Mouse (Mus musculus) kidney, adult 8-10 months (tissue): Measurements from ENCODE around the gene Glce.

Experiments
- DNase-seq, 2 experiments: peaks; one replicate each; pipeline ENCODE4 v3.0.0; 2022

Gene Glce

GRCm38 (mm10) chr9:62121551-62122447 lies 656 bp downstream of the Glce start:
- peak; percentile 12 to 21 for DNase-seq

- no peak for DNase-seq
Measured at GRCm38 (mm10) chr9:62118754-62119153, 3.7 kb downstream of the Glce start.

DNA sequence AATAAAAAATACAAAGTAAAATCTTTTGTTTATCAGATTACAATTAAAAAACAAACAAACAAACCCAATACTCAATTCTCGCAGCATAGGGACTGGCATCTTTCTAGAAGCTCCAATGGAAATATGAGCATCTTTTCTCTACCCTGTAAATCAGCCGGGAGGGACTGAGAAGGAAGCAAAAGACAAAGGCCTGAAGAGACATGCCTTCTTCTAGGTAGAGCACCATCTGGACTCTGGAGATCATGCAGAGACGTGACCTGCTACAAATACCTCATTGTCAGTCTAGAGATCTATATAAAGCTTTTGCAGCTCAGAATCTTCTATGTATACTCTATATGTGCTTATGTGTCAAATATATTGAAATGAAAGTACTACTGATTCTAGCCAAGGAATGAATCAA lies 6.6 kb downstream of the Glce start:
- no peak for DNase-seq

- DNase-seq, result no peak
Measured at GRCm38 (mm10) chr9:62096603-62097002, 25.9 kb downstream of the Glce start.

DNA sequence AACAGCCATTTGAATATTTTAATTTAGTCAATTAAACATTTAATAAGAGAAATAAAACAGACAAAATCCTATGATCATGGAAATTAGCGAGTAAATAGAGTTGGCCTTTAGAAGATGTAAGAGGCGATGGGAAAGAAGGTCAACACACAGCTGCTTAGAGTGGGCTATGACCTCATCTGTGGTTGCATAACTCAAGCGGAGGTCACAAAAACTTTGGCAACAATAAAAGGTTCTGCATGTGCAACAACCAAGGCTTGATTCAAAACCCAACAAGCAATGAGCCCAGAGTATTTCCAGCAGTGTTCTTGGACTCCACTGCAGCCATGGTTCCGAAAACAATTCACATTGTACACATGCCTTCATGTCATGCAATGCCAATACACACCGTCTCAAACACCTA lies 30.9 kb downstream of the Glce start:
- DNase-seq, result peak in 1 of 2 experiments; percentile 15

DNA sequence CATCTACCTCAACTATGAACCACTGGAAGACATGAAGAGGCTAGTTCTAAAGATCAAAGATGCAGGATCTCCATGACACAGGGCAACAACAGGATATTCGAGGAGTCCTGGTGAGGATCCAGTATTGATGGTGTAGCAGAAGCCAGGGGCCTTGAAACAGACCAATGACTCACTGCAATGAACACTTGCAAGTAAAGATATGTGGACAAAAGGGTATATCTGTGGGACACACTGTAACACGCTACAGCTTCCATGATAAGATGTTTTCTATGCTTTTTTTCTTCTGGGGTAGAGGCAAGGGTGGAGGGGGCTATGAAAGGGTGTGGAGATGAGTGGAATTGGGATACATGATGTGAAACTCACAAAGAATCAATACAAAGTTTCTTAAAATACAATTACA lies 36.9 kb downstream of the Glce start:
- DNase-seq, result no peak

GRCm38 (mm10) chr9:62084896-62085295 lies 37.6 kb downstream of the Glce start:
- DNase-seq, result no peak

DNA sequence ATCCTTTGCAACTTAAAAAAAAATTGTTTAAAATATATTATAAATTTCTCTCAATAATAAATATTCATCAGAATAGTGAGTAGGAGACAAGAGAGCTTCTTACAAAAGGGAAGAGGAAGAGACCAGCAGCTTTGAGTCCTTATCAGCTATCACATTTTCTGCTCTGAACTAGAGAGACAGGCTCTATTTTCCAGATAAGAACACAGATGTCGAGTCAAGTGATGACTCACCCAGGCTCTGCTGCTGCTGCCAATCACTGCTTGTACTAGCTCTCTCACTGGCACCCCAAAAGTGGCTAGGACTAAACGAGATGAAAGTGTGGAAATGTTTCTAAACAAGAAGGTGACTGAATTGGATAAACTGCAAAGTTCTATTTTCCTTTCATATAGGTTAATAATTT lies 39.5 kb downstream of the Glce start:
- DNase-seq, result no peak

GRCm38 (mm10) chr9:62081542-62081941 lies 40.9 kb downstream of the Glce start:
- DNase-seq, result no peak

DNA sequence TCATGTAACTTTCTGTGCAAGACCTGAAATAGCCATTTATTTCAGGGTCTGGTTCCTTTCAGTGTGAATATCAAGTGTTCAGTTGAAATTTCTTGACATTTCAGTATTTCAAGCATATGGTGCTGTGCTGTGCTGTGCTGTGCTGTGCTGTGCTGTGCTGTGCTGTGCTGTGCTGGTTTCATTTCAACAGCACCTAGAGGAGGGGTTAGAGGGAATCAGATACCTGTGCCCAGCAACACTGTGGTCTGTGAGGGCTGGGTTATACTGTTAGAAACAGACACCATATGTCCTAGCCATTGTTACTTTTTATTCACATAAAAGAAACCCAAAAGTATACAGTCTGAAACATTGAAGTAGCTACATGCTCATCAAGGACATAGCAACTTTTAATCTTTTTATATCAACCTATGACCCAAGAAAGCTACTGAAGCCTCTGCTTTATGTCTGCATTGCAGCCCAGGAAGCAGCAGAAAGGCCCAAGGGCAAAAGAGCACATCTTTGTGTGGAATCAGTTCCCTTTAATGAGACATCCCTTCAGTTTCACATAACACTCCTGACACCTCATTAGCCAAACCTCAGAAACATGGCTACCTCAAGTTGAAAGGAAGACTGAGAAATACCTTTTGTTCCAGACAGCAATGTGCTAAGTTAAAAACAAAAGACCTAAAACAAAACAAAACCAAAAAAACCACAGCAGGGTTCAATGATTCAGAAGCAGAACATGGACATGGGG lies 42.3 kb downstream of the Glce start:
- DNase-seq, result no peak

DNA sequence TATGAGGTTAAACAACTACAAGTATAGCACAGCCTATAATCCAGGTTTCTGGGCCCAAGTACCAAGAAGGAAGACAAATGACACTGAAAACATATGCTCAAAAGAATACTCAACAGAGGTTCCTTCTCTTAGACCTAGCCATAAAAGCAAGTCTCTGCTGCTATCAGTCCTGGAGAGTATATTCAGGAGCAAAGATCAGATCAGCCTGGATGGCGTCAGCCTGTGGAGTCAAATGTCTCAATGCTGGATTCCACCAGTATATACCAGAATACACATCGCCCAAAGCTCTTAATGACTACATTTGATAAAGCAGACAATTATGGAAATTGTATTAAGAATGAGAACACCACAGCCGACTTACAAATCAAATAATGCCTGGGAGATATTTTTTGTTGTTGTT lies 60.2 kb downstream of the Glce start:
- no peak for DNase-seq

- no peak for DNase-seq
Measured at GRCm38 (mm10) chr9:62060431-62060830, 62.0 kb downstream of the Glce start.

DNA sequence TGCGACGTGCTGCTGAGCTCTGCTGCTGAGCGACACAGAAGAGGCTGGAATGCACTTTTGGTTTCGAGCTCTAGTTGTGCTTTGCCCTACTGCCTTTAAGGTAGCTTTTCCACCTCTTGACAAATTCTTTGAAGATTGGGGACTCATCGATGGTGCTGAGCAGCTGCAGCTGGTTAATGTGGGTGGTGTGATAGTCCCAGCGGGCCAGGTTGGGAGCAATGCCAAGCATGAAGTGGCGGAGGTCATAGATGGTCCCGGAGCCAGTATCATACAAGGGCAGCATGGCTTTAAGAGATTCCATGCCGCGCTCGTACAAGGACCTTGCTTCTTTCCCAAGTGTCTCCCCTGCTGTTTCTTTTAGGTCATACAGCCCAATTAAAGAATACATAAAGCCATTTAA lies 62.5 kb downstream of the Glce start:
- no peak for DNase-seq

GRCm38 (mm10) chr9:62057881-62058506 lies 64.5 kb downstream of the Glce start:
- no peak for DNase-seq

GRCm38 (mm10) chr9:62056206-62056605 lies 66.2 kb downstream of the Glce start:
- DNase-seq, result no peak

GRCm38 (mm10) chr9:62050801-62051200 lies 71.7 kb downstream of the Glce start:
- peak; percentile 13 to 28 for DNase-seq

DNA sequence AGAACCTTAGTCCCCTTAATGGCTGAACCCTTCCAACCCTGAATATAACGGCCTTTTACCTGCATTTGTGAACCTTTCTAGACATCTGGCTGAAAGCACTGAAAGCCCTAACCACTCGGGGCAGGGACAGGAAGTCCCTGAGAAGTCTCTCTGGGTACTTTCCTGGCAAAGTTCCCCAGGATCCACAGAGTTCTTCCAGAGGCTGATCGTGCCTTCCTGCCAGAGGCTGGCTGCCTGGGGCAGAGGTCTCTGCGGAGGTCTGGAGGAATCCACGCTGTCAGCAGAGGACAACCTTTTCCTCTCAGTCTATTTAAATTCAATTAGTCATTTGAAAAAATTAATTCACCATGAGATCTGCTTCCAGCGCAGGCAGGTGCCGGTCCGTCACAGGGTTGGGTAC lies 73.3 kb downstream of the Glce start:
- peak; percentile 33 to 45 for DNase-seq

- no peak for DNase-seq
Measured at GRCm38 (mm10) chr9:62042167-62042566, 80.3 kb downstream of the Glce start.

- DNase-seq, result peak; percentile 60 to 83
Measured at GRCm38 (mm10) chr9:62040008-62040608, 82.3 kb downstream of the Glce start.

DNA sequence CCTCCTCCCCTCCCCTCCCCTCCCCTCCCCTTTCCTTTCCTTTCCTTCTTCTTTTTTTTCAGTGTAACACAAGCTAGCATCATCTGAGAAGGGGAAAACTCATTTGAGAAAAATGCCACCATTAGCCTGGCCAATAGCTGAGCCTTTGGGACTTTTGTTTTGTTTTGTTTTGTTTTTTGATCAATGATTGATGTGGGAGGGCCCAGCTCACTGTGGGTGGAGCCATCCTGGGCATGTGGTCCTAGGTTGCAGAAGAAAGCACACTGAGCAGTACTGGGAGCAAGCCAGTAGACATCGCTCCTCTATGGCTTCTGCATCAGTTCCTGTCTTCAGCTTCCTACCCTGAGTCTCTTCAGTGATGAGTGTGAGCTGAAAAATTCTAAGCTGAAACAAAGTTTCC lies 86.6 kb downstream of the Glce start:
- no peak for DNase-seq

DNA sequence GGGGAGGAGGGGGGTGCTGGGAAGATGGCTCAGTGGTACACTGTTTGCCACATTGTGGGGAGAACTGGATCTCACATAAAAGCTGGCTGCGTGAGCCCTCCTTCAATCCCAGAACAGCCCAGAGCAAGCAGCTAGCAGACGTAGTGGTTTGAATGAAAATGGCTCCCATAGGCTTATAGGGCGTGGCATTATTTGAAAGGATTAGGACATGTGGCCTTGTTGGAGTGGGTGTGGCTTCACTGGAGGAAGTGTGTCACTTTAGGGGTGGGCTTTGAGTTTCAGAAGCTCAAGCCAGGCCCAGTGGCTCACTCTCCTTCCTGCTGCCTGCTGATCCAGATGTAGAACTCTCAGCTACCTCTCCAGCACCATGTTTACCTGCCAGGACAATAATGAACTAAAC lies 90.2 kb downstream of the Glce start:
- DNase-seq, result no peak

GRCm38 (mm10) chr9:62028072-62028471 lies 94.4 kb downstream of the Glce start:
- DNase-seq, result no peak

DNA sequence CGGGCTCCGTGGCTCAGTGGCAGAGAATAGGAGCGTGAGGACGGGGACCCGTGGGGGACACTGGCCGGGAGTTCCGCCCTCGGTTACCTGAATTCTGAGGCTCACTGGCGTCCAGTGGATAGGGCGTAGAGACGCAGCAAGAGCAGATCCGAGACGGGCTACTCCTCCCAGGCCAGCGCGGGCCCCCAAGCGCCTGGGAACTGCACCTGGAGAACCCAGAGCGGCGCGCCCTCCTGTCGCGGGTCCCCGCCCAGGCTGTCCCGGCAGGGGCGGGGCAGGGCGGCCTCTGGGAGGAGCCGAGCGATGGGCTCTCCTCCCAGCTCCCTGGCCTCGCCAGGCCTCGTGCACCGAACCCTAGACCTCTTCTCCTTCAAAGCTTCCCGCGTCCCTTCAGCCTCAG lies 95.9 kb downstream of the Glce start, which contains the start of gene Paqr5:
Gene Paqr5 (minus strand): TSS at position 257 of the 400 bp plus-strand sequence.
- peak; percentile 83 to 84 for DNase-seq
